Mouse (Mus musculus) liver, adult 2 months (tissue): ENCODE results near the gene Islr2.

ENCODE experiments used
- CTCF ChIP-seq: fragments of 200-500 bp; IDR thresholded peaks from 2 replicates; pipeline ENCODE4 v1.5.1; 2011; ENCODE audit warnings: low read depth, low read length, control low read depth
- POLR2A ChIP-seq: fragments of 200-500 bp; IDR thresholded peaks from 2 replicates; pipeline ENCODE4 v1.6.1; 2011; ENCODE audit warnings: low read length, control low read depth; ENCODE audit not compliant: insufficient read depth; ENCODE audit errors: extremely low read depth

DNA sequence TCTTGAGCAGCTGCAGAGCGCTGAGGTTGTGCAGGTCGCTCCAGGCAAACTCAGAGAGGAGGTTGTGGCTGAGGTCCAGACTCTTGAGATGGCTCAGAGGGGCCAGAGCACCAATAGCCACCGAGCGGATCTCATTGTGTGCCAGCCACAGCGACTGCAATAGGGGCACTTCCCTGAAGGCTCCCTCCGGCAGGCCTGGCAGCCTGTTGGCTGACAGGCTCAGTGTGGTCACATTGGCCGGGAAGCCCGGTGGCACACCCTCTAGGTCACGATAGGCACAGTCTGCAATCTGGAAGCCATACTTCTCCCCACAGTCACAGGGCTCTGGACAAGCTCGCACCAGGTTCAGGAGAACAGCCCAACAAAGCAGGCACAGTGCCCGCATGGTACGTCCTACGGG lies 46.3 kb downstream of the Islr2 start:
- no peak for TF ChIP-seq POLR2A
- no peak for TF ChIP-seq CTCF
